Comparison of ENCODE assay signal across 29 mouse cellular contexts in the genomic region with DNA sequence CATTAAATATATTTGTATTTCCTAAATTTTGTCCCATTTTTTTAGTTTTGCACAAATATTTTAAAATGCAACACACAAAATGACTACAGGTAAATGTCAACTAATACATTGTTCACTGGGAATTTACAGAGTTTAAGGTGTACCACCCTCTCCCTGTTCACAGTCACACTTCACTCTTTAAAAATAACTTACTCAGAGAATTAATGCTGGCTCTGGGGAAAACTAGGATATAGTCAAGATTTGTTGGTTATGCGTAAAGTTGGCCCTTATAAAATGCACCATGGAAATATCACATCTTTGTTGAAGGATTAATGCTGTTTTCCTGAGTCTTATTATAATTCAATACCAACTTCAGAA.
"Had no signal": no experiment of that assay in that cellular context is flagged by ENCODE, and none has a peak within 500 bp of the region (broad histone marks: within the 10 kb centered on the region; RNA-seq: fewer than 3 reads in every experiment).

No protein-coding gene starts in this region.

- DNase-seq: left cerebral cortex, postnatal 4 days; liver; liver, embryonic 13.5 days; liver, postnatal 0 days; lung, adult 18-20 months; lung, adult 2 months; lung, embryonic 14.5 days; lung, postnatal 10 days; lung, postnatal 14 days; lung, postnatal 36 days; lung, postnatal 4 days had no signal

- H3K27ac ChIP-seq: left cerebral cortex, adult 2 months; limb, embryonic 15.5 days; liver, embryonic 12.5 days; liver, embryonic 13.5 days; liver, embryonic 14.5 days; liver, embryonic 15.5 days; lung, embryonic 15.5 days; macrophage; midbrain, embryonic 10.5 days; midbrain, embryonic 12.5 days; midbrain, embryonic 13.5 days; midbrain, embryonic 15.5 days; neural tube, embryonic 12.5 days had no signal

- H3K27me3 ChIP-seq: limb, embryonic 15.5 days; liver, embryonic 12.5 days; liver, embryonic 13.5 days; liver, embryonic 15.5 days; lung, embryonic 15.5 days; megakaryocyte, embryonic 14.5 days; midbrain, embryonic 12.5 days; midbrain, embryonic 13.5 days; midbrain, embryonic 15.5 days; neural tube, embryonic 12.5 days had no signal

- H3K4me2 ChIP-seq: limb, embryonic 15.5 days; liver, embryonic 11.5 days; liver, embryonic 12.5 days; liver, embryonic 13.5 days; liver, embryonic 15.5 days; lung, embryonic 14.5 days; lung, embryonic 15.5 days; midbrain, embryonic 11.5 days; midbrain, embryonic 12.5 days; midbrain, embryonic 13.5 days; midbrain, embryonic 15.5 days; neural tube, embryonic 12.5 days had no signal

- H3K4me1 ChIP-seq: limb, embryonic 15.5 days; liver, embryonic 12.5 days; liver, embryonic 13.5 days; liver, embryonic 15.5 days; lung, embryonic 15.5 days; megakaryocyte, embryonic 14.5 days; midbrain, embryonic 10.5 days; midbrain, embryonic 12.5 days; midbrain, embryonic 13.5 days; midbrain, embryonic 15.5 days; neural tube, embryonic 12.5 days had no signal

- H3K9me3 ChIP-seq: limb, embryonic 15.5 days; liver, embryonic 12.5 days; liver, embryonic 13.5 days; liver, embryonic 15.5 days; lung, embryonic 15.5 days; megakaryocyte, embryonic 14.5 days; midbrain, embryonic 10.5 days; midbrain, embryonic 12.5 days; midbrain, embryonic 13.5 days; midbrain, embryonic 15.5 days; neural tube, embryonic 12.5 days had no signal

- H3K4me3 ChIP-seq: left cerebral cortex, adult 2 months; limb, embryonic 15.5 days; liver, embryonic 12.5 days; liver, embryonic 13.5 days; liver, embryonic 15.5 days; lung, embryonic 15.5 days; megakaryocyte, embryonic 14.5 days; midbrain, embryonic 10.5 days; midbrain, embryonic 12.5 days; midbrain, embryonic 13.5 days; midbrain, embryonic 15.5 days; myocyte; neural tube, embryonic 12.5 days had no signal

- H3K9ac ChIP-seq: limb, embryonic 15.5 days; liver, embryonic 12.5 days; liver, embryonic 13.5 days; liver, embryonic 14.5 days; liver, embryonic 15.5 days; liver, postnatal 0 days; lung, embryonic 14.5 days; lung, embryonic 15.5 days; midbrain, embryonic 12.5 days; midbrain, embryonic 13.5 days; midbrain, embryonic 15.5 days; neural tube, embryonic 12.5 days had no signal

- ATAC-seq: liver, embryonic 12.5 days; liver, postnatal 0 days; lung, postnatal 0 days; midbrain, embryonic 13.5 days; midbrain, embryonic 15.5 days; midbrain, embryonic 16.5 days had no signal

- H3K36me3 ChIP-seq: limb, embryonic 15.5 days; liver, embryonic 12.5 days; liver, embryonic 13.5 days; liver, embryonic 15.5 days; lung, embryonic 15.5 days; midbrain, embryonic 10.5 days; midbrain, embryonic 12.5 days; midbrain, embryonic 13.5 days; midbrain, embryonic 15.5 days; neural tube, embryonic 12.5 days had no signal
